Mouse (Mus musculus) CD4-positive, CD25-positive, alpha-beta regulatory T cell, adult 4 months (primary cell): ENCODE results near the gene Mllt6. TPM values are rescaled to one million over a fixed set of nuclear protein-coding genes. Genes with fewer than 3 reads are reported as not detected.
"Not testable (repeated sequence)": the region's sequence is repeated elsewhere in the genome, so short reads cannot be mapped to it uniquely, and the experiment has no call there.

ENCODE experiments used
- ATAC-seq: one replicate; pipeline ENCODE4 v1.8.0; 2017
- polyA plus RNA-seq, 2 experiments: library from polyadenylated mRNA; unstranded; fragments of 100-300 nt; shearing (Covaris generic); gene quantifications; one replicate each; pipeline ENCODE4 v1.2.1; 2017

The Mllt6 gene
- 10 to 100 TPM in 1 of 2 experiments, 1 to 10 TPM in 1; 8.0 to 14.1 TPM for polyA plus RNA-seq

DNA sequence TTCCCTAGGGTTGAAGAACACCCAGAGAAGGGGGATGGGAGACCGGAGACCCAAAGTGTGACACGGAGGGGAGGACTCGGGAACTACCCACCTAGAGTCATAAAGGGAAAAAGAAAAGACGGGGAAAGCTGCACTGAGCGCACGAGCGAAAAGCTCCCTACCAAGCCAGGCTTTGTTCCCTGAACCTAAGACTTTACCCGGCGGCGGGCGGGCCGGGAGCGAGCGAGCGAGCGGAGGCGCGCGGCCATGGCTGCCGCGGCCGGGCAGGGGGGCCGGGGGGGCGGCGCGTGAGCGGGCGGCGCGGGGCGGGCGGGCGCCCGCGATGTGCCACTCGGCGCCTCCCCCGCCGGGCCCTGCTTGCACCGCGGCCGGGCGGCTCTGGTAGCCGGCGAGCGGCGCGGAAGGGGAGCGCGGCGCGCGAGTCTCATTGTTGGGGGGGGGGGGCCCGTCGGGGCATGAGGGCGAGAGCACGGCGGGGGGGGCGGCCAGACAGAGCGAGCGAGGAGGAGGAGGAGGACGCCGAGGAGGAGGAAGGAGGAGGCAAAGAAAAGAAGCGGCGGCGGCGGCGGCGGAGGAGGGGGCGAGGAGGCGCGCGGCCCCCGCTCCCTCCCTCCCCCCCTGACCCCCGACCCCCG lies at the start of gene Mllt6:
TSS of gene Mllt6 (plus strand) at position 522 of the 635 bp plus-strand sequence.
- no peak for ATAC-seq

GRCm38 (mm10) chr11:97615276-97615675 lies 47.9 kb upstream of the Mllt6 start:
- ATAC-seq: no peak

GRCm38 (mm10) chr11:97618368-97618767 lies 44.8 kb upstream of the Mllt6 start:
- ATAC-seq: no peak

GRCm38 (mm10) chr11:97619391-97619795 lies 43.8 kb upstream of the Mllt6 start:
- no peak for ATAC-seq

DNA sequence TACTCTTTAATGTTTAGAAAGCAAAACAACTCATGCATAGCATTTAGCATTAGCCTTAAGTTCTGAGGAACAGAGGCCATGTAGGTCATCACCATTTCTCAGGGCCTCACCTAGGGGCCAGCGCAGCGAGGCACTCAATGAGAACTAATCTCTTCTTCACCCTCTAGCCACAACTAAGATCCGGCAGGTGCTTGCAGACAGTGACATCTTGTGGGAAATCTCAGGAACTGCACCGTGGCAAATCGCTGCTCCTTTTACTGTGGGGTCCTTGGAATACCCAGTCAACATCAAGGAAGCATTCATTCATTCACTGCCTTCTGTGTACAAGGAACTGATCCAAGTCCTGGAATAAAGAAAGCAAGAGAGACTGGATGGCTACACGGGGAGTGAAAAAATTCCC lies 40.8 kb upstream of the Mllt6 start:
- ATAC-seq: peak; percentile 62

GRCm38 (mm10) chr11:97623166-97623565 lies 40.0 kb upstream of the Mllt6 start:
- no peak for ATAC-seq

DNA sequence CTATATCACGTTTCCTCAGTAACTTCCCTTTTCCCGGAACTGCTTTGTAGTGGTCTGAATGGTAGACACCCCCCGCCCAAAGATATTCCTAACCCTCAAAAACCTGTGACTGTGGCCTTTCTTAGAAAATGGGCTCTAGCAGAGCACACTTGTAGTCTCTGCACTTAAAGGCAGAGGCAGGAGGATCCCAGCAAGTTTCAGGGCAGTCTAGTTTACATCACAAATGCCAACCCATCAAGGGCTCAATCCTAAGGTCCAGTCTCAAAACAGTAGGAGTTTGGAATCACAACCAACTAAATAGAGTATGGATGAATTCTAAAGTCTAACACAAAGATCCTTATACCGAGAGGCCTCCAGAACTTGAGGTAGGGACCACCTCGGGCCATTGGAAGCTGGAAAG lies 37.7 kb upstream of the Mllt6 start:
- ATAC-seq: no peak

- no peak for ATAC-seq
Observed at GRCm38 (mm10) chr11:97626431-97626830, 36.8 kb upstream of the Mllt6 start.

DNA sequence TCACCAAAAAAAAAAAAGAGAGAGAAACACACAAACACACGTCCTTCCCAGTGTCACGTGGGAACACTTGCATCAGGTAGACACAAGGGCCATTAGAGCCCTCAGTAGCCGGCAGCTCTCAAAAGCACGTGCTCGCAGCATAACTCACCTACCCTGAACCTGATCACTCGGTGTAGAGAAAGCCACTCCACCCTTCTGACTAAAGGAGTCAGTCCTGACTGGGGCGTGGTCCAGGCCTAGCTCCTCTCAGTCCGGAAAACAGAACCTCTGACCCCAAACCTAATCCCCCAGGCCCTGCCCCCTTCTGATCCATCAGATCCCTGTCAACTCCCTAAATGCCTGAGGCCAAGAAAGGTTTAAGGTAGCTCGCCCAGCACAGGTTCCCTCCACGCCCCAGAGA lies 36.4 kb upstream of the Mllt6 start:
- no peak for ATAC-seq

DNA sequence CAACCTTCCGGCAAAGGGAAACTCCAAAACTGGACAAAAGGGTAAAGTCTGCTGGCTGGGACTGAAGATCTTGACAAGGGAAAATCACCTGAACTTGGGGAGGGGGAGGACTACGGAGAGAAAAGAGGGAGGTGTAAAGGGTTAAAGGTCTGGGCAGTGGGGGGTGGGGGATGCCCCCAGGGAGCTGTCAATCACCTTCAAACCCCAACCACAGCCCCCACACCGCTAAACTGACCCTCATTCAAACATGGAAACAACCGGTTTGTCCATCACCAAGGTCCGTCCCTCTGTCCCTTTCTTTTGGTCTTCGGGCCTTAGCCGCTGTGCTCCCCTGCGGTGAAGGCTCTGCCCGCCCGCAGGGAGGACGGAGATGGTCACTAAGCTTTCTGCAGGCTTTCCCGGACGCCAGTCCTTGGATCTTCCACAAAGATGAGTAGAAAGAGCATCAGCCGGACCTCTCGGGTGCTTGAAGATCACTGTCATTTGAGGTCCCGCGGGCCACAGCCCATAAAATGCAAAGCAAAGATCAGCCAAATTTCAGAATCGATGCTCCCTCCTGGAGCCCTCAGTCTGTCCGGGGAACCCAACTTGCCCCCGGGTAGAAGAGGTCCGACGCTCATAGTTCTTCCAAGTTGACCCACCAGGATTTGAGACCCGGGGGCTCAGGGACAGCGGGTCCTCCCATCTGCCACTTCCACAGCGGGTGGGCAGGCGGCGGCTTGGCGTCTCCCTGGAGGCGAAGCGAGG lies 35.5 kb upstream of the Mllt6 start:
- ATAC-seq: no peak

DNA sequence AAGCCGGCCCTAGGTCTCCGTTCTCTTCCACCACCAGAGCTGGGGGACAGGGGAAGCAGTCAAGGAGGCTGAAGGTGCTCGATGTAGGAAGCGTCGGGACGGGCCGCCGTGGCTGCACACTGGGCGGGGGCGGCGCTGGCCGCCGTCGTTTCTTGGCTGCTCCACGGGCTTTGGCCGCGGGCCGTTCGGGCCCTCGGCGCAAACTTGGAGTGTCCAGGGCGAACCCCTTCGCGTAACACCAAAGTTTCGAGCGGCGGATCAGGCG lies 35.0 kb upstream of the Mllt6 start:
- ATAC-seq: no peak

- no peak for ATAC-seq
Observed at GRCm38 (mm10) chr11:97628568-97629518, 34.4 kb upstream of the Mllt6 start.

GRCm38 (mm10) chr11:97629576-97629975 lies 33.6 kb upstream of the Mllt6 start, which contains the start of gene Epop:
Epop (minus strand) TSS chr11:97629702.
- ATAC-seq: peak; percentile 89

DNA sequence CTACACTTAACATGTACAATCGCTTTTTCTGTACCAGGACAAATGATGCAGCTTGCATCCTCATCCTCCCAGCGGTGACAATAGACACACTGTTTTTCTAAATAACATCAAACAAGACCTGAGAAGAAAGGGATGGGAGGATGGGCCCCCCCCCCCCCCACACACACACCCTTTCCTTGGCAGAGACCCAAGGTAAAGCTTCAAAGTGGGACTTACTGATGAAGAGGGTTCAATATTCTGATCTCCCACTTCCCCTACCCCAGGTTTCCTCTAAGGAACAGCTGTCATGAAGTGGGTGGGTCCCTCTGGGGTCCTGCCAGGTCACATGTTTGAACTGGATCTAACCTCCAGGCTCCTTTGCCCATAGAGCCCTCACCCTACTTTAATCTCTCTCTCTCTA lies 32.2 kb upstream of the Mllt6 start:
- ATAC-seq: no peak

DNA sequence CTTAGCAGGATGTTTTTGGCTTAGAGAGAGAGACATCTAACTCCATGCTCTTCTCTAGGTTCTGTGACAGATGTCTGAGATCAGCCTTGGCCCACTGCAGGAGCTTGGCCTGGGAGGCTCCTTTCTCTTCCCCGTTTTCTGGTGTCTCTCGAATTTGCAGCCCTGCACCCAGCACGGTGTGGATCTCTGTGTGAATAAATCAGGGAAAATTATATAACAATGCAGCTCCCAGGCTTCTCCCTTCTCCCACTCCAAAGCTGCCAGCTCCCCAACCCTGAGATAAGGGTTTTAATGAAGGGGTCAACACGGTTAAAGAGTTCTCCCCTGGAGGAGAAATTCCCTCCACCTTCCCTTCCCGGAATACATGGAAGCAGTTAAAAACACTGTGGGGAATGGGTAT lies 31.7 kb upstream of the Mllt6 start:
- no peak for ATAC-seq

DNA sequence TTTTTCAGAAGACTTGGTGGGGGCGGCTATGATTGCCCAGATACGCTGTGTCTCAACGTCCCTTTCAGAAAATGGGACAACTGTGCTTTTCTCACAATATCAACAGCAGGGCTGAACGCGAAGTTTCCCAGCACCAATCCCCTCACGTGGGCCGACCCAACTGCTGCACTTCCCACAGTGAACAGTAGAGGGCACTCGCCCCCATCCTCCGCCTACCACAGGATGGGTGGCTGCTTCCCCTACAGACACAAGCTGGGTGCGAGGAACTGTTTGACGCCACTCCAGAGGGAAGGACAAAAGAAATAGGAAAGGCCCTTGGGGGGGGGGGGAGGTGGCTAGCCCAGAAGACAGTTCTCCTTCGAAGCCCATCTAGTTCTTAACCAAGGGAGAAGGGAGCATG lies 31.3 kb upstream of the Mllt6 start:
- peak; percentile 73 for ATAC-seq

DNA sequence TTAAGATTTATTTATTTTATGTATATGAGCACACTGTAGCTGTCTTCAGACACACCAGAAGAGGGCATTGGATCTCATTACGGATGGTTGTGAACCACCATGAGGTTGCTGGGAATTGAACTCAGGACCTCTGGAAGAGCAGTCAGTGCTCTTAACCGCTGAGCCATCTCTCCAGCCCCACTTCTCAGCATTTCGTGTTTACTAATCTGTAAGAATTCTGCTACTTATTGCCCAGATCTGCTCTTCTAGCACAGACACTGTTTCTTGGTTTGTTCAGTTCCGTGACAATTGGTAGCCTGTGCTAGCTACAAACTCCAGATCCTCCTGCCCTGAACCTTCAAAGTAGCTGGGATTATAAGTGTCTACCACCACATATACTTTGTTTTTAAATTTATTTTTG lies 30.8 kb upstream of the Mllt6 start:
- not testable (repeated sequence) for ATAC-seq

DNA sequence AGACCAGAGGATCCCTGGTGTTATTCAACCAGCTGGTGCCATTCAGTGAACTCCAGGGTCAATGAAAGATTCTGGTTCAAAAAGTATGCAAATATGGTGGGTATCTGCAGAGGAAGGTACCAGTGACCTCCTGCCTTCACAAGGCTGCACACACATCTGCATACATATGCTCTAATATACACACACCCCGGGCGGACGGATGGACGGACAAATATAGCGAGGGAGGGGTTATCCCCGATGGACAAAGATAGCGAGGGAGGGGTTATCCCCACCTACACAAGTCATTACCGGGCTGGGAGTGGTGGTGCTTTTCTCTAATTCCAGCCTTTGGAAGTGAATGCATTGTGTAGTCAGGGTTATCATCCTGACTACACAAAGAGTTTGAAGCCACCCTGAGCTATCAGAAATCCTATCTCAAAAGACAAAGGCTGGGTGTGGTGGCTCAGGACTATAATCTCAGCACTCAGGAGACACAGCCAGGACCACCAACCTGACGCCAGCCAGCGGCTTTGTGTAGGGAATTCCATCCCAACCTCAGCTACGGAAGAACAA lies 27.7 kb upstream of the Mllt6 start:
- no peak for ATAC-seq

GRCm38 (mm10) chr11:97641668-97642067 lies 21.5 kb upstream of the Mllt6 start:
- no peak for ATAC-seq

- ATAC-seq: no peak
Observed at GRCm38 (mm10) chr11:97642746-97643145, 20.5 kb upstream of the Mllt6 start.

- ATAC-seq: no peak
Observed at GRCm38 (mm10) chr11:97643380-97644055, 19.7 kb upstream of the Mllt6 start.

DNA sequence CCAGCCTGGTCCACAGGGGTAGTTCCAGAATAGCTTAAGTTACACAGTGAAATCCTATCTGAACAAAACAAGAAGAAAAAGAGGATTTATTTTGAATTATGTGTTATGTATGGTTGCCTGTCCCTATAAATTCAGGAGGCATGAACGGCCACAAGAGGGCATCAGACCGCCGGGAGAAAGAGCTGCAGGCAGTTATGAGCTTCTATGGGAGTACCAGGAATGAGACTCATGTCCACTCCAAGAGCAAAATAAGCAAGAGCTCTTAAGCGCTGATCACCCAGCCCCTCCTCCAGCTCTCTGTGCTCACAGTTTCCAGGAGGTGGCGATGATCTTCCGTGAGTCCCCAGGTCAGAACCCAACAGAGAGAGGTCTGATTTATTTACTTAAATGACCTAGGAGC lies 18.4 kb upstream of the Mllt6 start:
- ATAC-seq: no peak
